Mouse (Mus musculus) layer of hippocampus, adult 9-11 months (tissue): Measurements from ENCODE around the gene Tnip1.

Experiments
- DNase-seq: peaks from one replicate; pipeline ENCODE4 v3.0.0; 2022

Gene Tnip1

DNA sequence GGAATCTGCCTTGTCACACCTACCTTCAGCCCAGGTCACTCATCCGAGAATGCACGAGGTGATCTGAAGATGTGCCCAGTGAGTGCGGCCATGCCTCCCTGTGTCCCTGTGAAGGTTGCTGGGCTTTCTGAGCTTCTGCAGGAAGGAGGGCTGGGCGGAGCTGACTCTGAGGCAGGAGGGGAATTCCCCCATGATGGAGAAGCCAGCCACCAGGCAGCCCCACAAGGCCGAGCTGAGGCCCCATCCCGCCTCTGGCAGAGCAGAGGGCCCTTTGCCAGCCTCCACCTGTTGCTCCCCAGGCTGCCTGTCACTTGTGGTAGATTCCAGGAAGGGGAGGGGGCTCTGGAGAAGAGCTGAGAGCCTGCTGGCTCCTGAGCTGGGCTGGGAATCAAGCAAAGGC lies at the start of gene Tnip1:
Gene Tnip1, minus strand, starts transcription at position 108 of the 400 bp plus-strand sequence.
- DNase-seq: no peak

DNA sequence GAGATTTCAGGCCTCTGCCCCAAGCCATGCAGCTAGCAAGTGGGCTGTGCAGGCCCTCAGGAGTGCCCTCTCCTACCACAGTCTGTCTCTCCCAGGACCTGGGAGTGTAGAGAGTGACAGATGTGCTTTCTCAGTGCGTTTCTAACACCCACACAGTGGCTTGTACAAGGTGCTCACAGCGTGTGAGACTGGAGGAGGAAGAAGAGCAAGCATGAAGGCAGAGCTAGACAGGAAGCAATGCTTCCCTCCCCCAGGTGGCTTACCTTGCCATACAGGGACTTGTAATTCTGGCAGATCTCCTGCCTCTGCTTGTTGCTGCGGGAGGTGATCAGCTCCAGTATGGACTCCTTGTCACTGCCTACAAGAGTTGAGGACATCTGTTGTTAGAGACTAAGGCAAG lies 48.7 kb upstream of the Tnip1 start:
- DNase-seq: no peak

DNA sequence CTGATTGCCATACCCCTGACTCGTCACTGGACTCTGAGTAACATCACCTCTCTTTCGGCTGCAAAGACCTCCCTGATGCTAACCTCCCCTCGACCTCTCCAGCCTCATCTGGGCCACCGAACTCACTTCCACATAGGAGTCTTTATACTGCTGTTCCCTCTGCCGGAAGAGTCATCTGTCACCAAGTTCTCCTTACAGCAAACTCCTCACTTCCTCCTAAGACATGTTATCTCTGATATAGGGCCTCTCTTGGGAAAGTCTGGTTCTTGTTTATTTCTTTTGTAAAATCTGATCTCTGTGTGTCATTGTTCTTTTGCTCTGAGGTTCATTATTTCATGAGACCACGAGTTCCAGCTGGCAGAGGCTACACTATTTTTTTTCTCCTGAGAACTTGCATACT lies 45.5 kb upstream of the Tnip1 start:
- no peak for DNase-seq

DNA sequence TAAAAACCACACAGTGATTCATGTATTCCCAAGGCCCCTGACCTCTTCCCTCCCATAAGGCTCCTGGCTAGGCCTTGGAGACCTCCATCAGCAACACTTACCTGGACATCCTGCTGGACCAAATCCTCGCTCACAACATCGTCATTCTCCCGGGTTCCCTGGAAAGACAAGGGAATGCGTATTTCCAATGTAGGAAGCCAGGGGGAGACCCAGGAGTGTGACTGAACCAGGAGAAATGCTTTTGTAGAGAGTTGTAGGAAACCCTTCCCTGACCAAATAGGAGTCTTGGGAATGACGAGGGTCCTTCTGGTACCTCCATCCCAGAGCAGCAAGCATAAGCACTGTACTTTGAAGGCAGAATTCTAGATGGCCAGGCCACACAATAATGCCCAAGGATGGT lies 43.0 kb upstream of the Tnip1 start:
- DNase-seq: no peak

DNA sequence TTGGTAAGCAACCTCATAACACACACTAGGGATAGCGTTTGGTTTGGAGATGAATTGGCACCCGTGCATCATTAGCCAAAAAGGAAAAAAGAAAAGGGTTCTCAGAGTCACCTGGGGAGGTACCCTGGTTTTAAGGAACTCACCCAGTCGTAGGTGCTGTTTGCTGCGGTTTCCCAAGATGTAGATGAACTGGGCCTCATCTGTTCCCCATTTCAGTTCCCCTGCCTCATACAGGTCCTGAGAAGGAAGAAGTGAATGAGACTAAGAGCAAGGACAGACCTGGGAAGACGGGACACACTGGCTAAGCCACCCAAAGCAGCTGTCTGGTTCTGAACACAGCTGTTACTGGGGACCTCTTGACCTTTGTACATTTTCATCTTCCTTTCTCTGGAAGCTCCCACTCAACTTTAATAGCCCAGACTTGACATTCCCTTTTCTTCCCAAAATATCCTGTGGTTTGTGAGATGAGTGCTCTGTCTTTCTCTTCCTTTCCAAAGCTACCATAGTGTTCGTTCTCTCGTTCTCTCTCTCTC lies 42.3 kb upstream of the Tnip1 start:
- DNase-seq: no peak

DNA sequence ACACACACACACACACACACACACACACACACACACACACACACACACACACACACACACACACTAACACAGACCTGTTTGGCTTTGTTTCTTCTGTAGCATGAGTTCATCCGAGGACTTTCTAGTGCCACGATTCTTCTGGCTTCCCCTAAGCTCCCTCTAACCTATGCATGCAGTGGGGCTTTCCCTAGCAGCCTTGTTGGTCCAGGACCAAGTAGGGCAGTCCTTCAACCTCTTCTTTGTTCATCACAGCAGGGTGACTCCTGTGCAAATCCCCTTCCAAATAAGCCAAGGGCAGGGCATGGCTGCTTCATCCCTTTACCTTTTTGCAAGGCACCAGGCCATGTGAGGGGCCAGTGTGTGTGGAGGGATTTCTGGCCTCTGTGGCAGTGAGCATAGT lies 36.0 kb upstream of the Tnip1 start:
- no peak for DNase-seq

DNA sequence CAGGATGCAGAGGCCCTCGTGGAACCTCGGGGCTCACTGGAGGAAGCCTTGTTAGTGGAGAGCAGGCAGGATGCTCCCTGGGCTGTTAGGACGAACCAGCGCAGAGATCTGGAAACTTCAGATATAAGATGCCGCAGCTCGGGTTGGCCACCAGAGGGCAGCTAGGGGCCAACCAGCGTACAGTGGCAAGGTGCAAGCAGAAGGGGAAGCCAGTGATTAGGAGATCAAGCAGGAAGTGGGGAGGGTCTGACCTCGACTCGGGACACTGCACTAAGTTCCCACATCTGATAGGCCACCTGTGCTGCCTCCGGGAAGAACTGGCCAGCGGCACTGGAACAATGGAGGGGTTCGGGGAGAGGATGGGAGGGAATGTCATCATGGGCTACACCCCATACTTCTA lies 35.6 kb upstream of the Tnip1 start:
- peak; percentile 45 for DNase-seq

DNA sequence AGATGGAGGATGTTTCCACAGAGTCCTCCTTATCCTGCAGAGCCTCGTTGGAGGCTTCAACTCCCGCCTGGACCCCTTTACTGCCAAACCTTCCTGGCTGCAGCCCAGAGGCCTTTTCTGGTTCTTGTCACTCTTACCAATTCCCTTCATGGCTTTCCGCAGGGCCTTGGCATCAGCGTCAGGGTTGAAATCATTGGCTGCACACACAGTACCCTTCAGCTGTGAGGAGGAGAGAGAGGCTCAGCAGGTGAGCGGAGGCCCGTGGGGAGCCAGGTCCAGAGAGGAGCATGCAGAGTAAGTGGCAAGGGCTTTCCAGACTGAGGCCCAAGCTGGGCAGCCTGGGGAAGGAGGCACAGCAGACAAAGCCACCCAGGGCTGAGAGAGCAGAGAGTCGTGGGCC lies 33.5 kb upstream of the Tnip1 start:
- no peak for DNase-seq

DNA sequence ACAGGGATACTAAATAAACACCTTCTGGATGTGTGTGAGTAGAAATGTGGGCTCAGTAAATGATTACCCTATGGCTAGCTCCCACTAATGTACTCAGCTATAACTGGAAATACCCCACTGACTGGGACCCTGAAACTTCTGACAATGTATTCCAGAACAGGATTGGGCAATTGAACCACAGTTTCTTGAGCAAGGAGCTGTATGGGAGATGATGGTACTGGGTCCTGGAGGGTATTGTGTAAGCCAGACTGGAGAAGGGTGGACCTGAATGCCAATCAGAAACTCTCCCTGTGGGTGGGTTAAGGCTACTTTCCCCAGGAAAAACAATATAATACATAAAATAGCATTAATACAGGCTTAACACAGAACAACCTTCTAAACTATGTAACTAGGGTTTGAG lies 27.2 kb upstream of the Tnip1 start:
- no peak for DNase-seq

DNA sequence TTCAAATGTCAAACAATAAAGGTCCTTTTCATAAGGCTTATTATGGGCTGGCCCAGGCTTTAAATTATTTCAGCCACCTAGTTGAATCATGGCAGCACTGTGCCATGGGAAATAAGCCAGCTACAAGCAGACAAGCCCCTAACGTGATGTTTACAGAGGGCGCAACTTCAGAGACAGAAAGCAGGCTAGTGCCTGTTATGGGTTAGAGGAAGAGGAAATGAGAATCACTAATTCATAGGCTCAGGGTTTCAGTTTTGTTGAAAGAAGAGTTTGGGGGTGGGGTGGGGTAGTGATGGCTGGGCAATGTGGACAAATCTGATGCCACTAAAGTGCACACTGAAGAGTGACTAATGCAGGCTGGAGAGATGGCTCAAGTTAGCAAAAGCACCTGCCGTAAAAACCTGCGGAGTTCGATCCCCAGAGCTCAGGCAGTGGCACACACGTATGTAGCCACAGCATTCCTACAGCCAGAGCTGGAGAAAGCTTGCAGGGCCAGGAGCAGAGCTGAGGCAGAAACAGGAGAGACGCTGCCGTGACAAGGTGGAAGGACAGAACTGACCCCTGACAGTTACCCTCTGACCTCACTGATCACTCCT lies 26.1 kb upstream of the Tnip1 start:
- DNase-seq: no peak

DNA sequence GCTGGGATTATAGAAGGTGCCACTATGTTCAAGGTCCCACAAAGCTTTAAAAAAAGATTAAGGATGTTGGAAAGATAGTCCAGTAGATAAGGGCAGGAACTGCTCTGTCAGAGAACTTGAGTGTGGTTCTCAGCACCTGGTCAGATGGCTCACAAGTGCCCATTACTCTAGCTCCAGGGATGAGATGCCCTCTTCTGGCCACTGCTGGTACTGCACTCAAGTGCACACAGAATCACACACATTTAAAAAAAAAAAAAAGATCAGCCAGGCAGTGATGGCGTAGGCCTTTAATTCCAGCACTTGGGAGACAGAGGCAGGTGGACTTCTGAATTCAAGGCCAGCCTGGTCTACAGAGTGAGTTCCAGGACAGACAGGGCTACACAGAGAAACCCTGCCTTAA lies 25.3 kb upstream of the Tnip1 start:
- DNase-seq: no peak

DNA sequence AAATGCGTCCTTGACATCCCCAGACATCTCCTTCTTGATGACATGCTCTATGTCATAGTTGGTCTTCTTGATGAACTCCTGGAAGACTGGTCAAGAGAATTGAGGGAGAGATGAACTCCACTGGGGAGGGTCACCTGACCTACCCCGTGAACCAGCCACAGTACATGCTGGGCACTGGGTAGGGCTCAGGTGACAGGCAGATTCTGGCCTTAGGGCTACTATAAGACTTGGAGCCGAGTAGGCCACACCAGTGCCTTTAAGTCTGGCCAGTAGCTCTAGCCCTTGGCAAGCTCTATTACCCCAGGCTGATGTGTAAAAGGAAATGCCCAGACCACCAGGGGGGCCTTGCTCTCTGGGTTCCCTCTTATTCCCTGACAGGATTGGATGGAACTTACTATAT lies 22.4 kb upstream of the Tnip1 start:
- no peak for DNase-seq

DNA sequence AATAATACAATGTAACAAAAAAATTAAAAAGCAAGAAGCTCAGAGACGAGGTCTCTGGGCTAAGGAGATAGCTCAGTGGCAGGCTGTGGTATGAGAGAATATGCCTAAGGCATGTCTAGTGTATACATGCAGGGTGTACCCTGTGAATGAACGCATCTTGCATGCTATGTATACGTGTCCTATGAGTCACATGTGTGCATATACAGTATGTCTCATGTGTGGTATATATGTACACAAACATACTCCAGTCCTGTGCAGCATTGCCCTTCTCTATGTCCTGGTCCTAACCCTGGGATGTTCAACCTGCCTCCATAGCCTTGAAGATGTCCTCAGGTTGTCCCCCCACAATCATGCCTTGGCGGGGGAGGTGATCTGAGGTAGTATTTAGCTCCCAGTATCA lies 21.9 kb upstream of the Tnip1 start:
- no peak for DNase-seq

DNA sequence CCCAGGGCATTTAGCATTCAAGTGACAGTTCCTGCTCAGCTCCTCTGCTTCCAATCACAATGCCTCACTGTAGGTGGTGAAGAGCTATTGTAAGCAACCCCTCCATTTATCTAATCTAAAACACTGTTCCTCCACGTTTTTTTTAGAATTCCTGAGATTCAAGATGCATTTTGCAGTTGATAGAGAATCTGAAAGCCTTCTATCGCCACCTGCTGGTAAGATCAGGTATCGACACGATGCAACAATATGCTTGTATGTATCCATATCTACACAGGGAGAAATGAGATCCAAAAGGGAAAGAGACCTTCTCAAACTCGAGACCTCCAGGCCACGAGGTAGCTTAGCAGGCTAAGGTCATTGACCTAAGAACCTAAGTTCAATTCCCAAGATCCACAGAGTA lies 21.4 kb upstream of the Tnip1 start:
- DNase-seq: peak; percentile 46

DNA sequence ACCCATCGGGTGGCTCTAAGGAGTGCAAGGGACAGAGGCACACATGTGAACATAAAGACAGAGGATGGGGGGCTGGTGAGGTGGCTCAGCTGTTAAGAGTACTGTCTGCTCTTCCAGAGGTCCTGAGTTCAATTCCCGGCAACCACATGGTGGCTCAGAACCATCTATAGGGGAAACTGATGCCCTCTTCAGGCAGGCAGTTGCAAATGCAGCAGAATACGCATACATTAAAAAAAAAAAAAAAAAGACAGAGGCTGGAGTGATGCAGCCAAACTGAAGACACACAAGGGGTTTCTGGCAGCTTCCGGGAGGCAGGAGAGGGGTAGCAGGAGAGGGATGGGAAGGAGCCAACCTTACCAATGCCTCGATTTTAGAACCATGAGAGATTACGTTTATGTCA lies 19.8 kb upstream of the Tnip1 start:
- DNase-seq: no peak

DNA sequence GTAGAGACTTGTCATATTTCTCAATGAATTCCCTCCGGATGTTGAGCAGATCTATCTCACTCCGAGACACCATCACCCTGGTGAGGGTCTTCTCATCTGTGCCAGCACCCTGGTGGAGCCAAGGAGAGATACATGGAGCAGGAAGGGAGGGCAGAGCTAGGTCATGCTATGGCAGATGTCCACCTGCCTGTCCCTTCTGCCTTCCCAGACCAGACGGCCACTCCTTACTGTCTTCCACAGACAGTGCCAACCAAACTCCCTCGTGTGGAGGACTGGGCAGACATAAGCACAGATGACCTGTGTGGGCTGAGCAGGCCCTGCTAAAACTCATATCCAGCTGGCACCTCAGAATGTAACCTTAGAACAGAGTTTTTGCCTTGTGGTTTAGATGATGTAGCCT lies 18.9 kb upstream of the Tnip1 start:
- DNase-seq: no peak

DNA sequence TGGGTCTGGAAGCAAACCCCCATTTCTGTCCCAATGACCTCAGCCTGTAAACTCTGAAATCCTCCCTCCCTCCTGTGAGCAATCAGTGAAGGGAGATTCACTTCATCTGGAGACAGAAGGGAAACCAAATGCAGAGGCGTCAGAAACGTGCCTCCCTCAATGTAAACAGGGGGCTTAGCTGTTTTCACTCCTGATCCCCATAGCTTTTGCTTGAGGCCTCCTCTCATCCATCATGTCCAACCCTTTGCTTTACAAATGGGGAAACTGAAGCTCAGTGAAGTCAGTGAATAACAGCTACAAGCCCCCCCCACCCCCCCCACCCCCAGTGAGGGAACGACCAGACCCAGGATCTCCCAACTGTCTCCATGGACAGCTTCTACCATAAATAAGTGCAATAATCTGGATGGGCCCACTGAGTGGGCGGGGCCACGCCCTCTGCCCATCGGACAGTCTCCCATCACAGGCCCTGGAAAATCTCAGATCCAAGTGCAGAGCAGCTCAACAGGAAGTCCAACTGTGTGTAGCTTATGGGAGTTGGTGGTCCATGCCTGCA lies 14.7 kb upstream of the Tnip1 start:
- no peak for DNase-seq

DNA sequence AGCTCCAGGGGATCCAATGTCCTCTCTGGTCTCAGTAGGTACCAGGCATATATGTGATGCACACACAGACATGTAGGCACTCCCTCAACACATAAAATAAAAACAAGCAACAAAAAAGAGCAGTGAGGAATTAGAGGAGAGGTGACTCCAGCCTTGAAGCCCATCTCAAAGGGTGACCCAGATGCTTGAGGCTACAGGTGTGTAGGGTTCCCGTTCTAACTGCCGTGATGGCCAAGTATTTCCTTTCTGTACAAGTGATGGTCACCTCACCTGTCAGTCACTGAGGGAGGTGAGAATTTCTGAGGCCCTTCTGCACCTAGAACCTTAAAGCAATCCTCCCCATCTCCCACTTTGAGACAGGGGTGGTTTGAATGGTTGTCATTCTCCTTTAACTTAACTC lies 13.6 kb upstream of the Tnip1 start:
- DNase-seq: no peak

DNA sequence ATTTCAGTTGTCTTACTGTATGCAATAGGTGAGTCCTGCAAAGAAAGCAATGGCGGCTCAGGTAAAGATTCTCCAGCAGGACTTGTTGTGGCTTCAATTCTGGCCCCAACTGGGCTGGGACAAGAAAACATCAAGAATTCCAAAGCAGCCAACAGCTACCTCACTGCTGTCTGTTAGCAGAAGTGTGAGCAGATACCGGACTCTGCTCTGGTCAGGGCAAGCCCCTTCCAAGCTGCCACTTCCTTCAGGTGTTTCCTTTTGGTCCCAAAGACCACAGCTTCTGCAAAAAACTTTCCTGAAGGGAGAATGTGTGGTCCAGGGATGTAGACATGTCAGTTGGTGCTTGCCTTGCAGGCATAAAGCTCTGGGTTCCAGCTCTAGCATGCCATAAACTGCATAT lies 13.0 kb upstream of the Tnip1 start:
- DNase-seq: no peak

DNA sequence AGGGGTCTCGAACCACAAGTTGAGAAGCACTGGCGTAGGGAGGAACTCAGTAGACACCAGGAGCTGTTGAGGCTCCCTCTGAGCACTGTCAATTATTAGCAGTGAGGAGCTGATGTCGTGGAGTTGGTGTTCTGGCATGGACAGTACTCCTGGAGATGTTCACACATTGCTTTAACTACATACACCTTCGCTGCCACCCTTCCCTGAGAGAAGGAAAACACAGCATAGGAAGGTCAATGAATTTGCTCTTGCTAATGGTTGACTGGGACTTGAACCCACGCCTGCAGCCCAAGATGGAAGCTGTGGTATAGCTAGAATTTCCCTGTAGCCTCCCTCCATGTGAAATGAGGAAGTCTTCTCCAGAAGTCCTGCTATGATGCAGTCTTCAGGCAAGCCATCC lies 12.6 kb upstream of the Tnip1 start:
- no peak for DNase-seq

DNA sequence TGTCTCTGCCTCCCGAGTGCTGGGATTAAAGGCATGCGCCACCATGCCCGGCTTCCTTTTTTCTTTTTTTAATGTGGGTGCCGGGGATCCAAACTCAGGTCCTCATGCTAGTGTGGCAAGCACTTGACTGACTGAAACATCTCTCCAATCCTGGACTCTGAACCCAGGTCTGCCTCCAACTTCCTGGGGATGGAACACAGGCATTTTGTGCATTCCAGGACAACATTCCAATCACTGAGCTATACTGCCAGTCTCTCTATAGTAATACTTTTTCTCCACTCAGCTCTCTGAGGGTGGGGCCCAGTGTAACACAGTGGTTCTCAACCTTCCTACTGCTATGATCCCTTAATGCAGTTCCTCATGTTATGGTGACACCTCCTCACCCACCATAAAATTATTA lies 11.9 kb upstream of the Tnip1 start:
- no peak for DNase-seq

DNA sequence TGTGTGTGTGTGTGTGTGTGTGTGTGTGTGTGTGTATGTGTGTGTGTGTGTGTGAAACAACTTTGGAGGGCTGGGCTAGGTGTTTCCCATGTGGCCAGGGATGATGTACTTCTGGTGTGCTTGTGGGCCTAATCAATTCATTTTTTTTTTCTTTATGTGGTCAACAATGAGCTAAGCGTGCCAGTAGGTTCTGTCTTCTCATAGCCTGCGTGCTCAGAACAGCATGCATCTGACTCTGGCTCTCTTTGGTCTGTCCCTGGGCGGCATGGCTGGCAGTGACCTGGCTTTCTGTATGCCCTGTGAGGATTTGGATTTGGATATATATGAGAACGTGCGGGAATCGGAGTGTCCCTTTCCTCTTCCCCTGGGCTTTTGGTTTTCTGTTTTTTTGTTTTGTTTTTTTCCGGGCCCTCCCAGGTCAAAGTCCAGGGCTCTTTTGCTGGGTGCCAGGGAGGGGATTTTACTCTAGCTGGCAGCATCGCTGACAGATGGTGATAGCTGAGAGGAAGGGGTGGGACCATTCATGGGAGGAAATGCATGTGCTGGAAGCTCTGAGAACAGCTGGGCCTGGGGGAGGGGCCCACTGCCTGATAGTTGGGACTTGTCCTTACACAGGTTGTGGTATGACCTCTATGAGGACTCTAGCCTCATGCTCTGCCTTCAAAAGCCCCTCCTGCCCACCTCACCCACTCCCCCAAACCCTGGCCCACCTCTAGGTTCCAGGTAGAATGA lies 10.9 kb upstream of the Tnip1 start:
- DNase-seq: peak; percentile 24

DNA sequence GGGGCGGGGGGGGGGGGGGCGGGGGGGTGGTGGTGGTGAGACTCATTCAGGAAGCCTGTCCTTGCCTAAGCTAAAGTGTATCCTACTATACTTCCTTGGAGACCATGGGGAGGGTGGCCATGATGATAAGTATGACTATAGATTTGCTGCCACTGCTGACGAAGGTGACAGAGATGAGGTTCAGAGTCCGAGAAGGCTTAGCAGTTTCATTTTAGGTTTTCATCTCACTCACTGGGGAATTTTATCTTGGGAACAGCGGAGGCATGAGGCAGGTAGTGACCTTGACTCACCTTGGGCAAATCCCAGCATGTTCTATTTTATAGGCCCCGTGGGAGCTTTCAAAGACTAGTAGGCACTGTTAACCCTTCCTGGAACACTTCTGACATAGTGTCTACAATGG lies 10.1 kb upstream of the Tnip1 start:
- DNase-seq: no peak

DNA sequence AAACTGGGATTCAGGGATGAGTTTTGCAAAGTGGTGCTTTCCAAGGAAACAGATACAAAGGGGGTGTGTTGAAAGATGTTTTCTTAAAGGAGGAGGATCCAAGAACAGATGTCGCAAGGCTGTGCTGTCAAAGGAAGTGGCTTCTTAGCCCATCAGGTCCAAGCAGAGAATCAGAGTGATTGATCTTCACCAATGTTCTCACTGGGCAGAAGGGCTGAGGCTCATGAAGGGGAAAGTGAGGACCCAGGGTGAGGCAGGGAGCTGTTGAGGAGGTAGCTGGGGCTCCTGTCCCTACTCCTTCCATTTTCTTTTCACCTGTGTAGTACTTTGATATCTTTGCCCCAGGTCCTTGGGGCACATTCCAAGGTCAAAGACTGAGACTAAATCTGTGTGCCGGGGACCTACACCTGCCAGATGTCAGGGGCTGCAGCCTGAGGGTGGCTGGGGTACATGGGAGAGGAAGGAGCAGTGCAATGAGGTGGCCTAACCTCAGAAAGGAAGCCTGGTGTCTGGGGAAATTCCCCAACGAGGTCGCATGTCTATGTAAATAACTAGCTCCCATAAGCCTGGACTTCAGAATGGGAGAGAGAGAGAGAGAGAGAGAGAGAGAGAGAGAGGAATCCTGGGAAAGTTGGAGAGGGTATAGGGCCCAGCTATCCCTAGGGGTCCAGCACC lies 9.5 kb upstream of the Tnip1 start:
- no peak for DNase-seq
